Mouse (Mus musculus): ENCODE measurements around the gene Amd1.

GRCm38 (mm10) chr10:40246374-40247165 lies 55.4 kb downstream of the Amd1 start, which contains the start of gene Rpf2:
- TF ChIP-seq RAD21 (IDR thresholded peaks at IDR 0.05; ENCODE audit: low read depth, low read length): no peak
- TF ChIP-seq CTCF (IDR thresholded peaks at IDR 0.05 in 2 of 3, conservative IDR thresholded peaks at IDR 0.05 in 1 of 3; ENCODE audit: control insufficient read depth in 1 of 3, insufficient read depth in 1 of 3, low read depth in 2 of 3, low read length in 3 of 3, poor library complexity in 1 of 3, severe bottlenecking in 1 of 3): no peak
- TF ChIP-seq MAFK (IDR thresholded peaks at IDR 0.05; ENCODE audit: borderline replicate concordance, low read depth, low read length): no peak
- peak; percentile 1; the same call in 1 of the 2 replicates for TF ChIP-seq SMC3 (IDR thresholded peaks at IDR 0.05; ENCODE audit: low read depth, low read length)
- no peak for TF ChIP-seq UBTF (IDR thresholded peaks at IDR 0.05; ENCODE audit: borderline replicate concordance, insufficient read depth, low read depth, low read length)
- no peak for TF ChIP-seq CHD1 (IDR thresholded peaks at IDR 0.05; ENCODE audit: low read depth, low read length)
- TF ChIP-seq MEF2A (IDR thresholded peaks at IDR 0.05; ENCODE audit: extremely low read depth, insufficient replicate concordance, low read depth, low read length, poor library complexity, severe bottlenecking): no peak

All from MEL (cell line).